Mouse (Mus musculus): ENCODE data around the gene Tnk2.

The Tnk2 gene

DNA sequence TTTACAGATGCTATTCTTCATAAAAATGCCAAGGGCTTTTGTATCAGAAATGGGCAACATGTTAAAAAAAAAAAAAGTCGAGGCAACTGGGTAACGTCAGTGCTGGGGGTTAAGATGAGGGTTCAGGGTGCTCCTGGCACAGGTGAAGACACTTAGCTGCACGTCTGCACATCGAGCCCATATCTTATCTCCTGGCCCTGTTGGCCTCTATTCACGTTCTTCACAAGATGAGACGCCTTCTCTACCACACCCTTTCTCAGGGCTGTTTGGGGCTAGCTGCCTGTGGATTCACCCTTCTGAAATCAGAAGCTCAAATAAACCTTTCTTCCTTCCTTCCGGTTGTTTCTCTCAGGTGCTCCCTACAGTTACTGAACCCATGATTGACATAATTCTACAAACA lies 79.5 kb downstream of the Tnk2 start:
- DNase-seq, result no peak

DNA sequence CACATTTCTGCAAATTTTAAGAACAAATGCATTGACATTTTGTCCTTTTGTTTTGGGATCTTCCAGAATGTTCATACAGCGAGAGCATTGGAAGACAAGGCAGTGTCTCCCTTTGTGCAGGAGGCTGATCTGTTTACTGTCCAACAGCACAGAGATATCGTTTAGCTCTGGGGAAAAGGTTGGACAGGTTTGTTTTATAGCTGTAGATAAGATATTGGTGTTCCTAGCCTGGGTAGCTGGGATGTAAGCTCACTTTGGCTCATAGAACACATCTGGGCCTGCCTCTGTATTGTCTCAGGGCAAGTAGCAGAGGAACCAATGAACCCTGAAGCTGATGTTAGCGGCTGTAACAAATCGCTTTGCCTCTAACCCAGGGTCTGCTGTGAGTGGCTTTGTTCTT lies 80.1 kb downstream of the Tnk2 start:
- DNase-seq, result no peak

DNA sequence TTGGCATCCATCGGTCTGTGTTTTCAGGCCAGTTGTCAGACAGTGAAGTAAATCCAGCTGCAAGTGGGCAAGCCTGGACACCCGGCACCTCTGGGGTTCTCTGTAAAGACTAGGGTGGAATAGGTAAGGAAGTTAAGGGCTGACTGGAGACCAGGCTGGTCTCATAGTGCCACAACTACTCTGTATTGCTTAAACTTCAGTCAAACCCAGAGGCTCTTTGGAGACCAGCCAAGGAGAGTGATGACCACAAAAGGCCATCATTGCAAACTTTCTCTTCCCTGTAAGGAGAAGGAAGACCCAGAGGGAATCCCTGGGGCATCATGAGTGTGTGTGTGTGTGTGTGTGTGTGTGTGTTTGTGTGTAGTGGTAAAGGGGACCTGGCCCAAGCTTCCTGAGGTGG lies 80.6 kb downstream of the Tnk2 start:
- no peak for DNase-seq

DNA sequence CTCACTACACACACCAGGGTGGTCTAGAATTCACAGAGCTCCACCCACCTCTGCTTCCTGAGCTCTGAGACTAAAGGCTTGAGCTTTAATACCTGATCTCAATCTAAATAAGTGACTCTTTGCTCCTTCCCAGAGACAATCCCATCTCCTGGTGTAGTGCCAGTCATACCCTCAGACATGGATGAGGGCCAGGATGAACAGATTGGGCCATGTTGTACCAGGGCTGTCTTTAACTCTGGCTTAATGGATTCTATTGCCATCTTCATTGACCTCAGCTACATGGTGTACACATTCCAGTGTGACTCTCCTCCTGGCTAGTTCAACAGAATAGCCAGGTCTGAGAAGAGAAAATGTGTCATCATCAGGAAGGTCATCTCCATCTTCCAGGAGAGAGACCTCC lies 82.8 kb downstream of the Tnk2 start:
- no peak for DNase-seq

DNA sequence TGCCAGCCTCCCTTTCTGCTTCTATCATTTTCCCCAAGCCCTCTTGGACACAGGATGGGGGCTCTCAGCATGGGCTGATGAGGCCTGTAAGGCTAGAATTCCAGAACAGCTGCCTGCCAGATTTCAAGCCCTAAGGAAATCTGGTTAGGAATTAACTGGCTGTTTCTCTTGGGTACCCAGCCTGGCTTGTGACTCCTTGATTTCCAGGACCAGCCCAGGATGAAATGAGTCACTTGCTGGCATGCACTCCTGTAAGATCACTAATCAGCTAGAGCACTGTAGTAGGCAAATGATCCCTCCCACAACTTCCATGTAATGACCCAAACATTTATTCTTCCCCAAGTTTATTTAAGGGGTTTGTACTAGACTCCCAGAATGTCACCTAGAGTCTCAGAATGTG lies 84.6 kb downstream of the Tnk2 start:
- no peak for DNase-seq

DNA sequence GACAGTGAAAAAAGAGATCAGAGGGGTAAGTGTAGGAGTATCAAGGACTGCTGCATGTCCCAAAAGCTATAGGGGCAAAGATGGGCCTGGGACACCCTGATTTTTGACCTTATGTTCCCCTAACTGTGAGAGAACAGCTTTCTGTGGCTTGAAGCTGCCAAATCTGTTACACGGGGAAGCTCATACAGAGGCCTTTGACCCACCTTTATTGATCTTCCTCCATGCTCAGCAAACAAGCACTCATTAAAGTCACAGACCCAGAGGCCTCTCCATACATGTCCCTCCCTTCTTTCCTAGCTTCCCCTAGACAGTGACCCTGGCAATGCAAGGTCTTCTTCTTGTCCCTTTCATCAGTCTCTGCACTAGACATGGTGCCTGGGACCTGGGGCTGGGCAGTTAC lies 85.1 kb downstream of the Tnk2 start:
- DNase-seq, result no peak

Data from liver (tissue).